Mouse (Mus musculus) retina, postnatal 1 day (tissue): ENCODE measurements around the gene Ddx49.

Experiments used
- DNase-seq: peaks from one replicate; pipeline ENCODE4 v3.0.0-alpha.2; 2012

Ddx49 gene

GRCm38 (mm10) chr8:70316511-70317504, 14.5 kb upstream of the Ddx49 start:
- DNase-seq: peak; percentile 95

GRCm38 (mm10) chr8:70315624-70316510, 13.6 kb upstream of the Ddx49 start, which contains the start of gene Cers1:
TSS of gene Cers1 (plus strand) at chr8:70315775.
- peak; percentile 84 for DNase-seq

- DNase-seq: no peak
Measured at GRCm38 (mm10) chr8:70313399-70313798, 11.1 kb upstream of the Ddx49 start.

- peak; percentile 62 for DNase-seq
Measured at GRCm38 (mm10) chr8:70309311-70309710, 7.0 kb upstream of the Ddx49 start.

GRCm38 (mm10) chr8:70302901-70303300, 612 bp upstream of the Ddx49 start:
- no peak for DNase-seq

GRCm38 (mm10) chr8:70300881-70301280, 1.4 kb downstream of the Ddx49 start:
- DNase-seq: no peak

GRCm38 (mm10) chr8:70293988-70294405, 8.3 kb downstream of the Ddx49 start:
- DNase-seq: no peak

- DNase-seq: no peak
Measured at GRCm38 (mm10) chr8:70286737-70287136, 15.6 kb downstream of the Ddx49 start.

GRCm38 (mm10) chr8:70285304-70285703, 17.0 kb downstream of the Ddx49 start:
- DNase-seq: no peak

- DNase-seq: peak; percentile 28
Measured at GRCm38 (mm10) chr8:70284421-70284820, 17.9 kb downstream of the Ddx49 start.

- DNase-seq: peak; percentile 32
Measured at GRCm38 (mm10) chr8:70283136-70284077, 18.9 kb downstream of the Ddx49 start.

- DNase-seq: peak; percentile 98
Measured at GRCm38 (mm10) chr8:70282603-70283135, 19.6 kb downstream of the Ddx49 start, which contains the start of gene Homer3. TSS of gene Homer3 (plus strand) at chr8:70282827.

GRCm38 (mm10) chr8:70281001-70281400, 21.3 kb downstream of the Ddx49 start:
- no peak for DNase-seq

GRCm38 (mm10) chr8:70279266-70279665, 23.0 kb downstream of the Ddx49 start:
- DNase-seq: no peak

- no peak for DNase-seq
Measured at GRCm38 (mm10) chr8:70278175-70278574, 24.1 kb downstream of the Ddx49 start.

GRCm38 (mm10) chr8:70276476-70276875, 25.8 kb downstream of the Ddx49 start:
- no peak for DNase-seq

- no peak for DNase-seq
Measured at GRCm38 (mm10) chr8:70274350-70274749, 27.9 kb downstream of the Ddx49 start.

- DNase-seq: no peak
Measured at GRCm38 (mm10) chr8:70272949-70273348, 29.3 kb downstream of the Ddx49 start.

- DNase-seq: peak; percentile 54
Measured at GRCm38 (mm10) chr8:70268799-70269565, 33.3 kb downstream of the Ddx49 start.

- DNase-seq: no peak
Measured at GRCm38 (mm10) chr8:70268311-70268710, 34.0 kb downstream of the Ddx49 start.

- no peak for DNase-seq
Measured at GRCm38 (mm10) chr8:70267674-70268073, 34.6 kb downstream of the Ddx49 start.
